Mouse (Mus musculus) layer of hippocampus, adult 9-11 months (tissue): ENCODE measurements at regions not wholly inside any gene's neighbourhood (a gene's known extent, or its start where the extent isn't known, plus 50 kb on each side); places are given as distances from the start of the nearest gene placed in this dataset.

ENCODE experiments used
- DNase-seq: peaks from one replicate; pipeline ENCODE4 v3.0.0; 2022

GRCm38 (mm10) chr1:104226493-104226892 lies 541.8 kb upstream of the Cdh20 start:
- no peak for DNase-seq

GRCm38 (mm10) chr1:104226901-104227300 lies 541.4 kb upstream of the Cdh20 start:
- DNase-seq = peak; percentile 88

- DNase-seq = peak; percentile 11
These were observed 526.7 kb upstream of the Cdh20 start for GRCm38 (mm10) chr1:104241605-104242004.

- no peak for DNase-seq
These were observed 502.6 kb upstream of the Cdh20 start for GRCm38 (mm10) chr1:104265775-104266174.

DNA sequence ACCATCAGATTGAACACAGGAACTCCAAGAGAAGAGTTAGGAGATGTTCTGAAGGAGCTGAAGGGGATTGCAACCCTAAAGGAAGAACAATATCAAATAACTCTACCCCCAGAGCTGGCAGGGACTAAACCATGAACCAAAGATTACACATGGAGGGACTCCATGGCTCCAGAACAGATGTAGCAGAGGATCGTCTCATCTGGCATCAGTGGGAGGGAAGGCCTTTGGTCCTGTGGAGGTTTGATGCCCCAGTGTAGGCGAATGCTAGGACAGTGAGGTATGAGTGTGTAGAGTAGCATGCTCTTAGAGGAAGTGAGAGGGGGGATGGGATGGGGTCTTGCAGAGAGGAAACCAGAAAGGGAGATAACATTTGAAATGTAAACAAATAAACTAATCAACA lies 460.4 kb upstream of the Cdh20 start:
- no peak for DNase-seq

- peak; percentile 12 for DNase-seq
These were observed 456.7 kb upstream of the Cdh20 start for GRCm38 (mm10) chr1:104311617-104312016.

DNA sequence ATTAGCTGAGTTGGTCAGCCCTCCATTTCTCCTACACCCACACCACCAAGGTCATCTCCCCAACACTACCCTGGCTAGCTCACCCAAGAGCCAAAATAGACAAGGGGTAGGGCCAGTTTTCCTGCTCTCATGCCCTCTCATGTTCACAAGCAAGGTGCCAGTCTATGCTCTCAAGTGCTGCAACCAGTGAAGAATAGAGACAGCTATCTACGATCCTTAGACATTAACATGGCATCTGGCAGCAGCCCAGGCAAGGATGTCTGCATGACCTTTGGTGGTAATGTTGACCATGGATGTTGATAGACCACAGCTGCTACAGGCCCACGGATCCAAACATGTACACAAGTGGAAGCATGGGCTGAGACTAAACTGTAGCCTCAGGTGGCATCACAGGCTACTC lies 453.3 kb upstream of the Cdh20 start:
- no peak for DNase-seq

GRCm38 (mm10) chr1:104318020-104318419 lies 450.3 kb upstream of the Cdh20 start:
- no peak for DNase-seq

DNA sequence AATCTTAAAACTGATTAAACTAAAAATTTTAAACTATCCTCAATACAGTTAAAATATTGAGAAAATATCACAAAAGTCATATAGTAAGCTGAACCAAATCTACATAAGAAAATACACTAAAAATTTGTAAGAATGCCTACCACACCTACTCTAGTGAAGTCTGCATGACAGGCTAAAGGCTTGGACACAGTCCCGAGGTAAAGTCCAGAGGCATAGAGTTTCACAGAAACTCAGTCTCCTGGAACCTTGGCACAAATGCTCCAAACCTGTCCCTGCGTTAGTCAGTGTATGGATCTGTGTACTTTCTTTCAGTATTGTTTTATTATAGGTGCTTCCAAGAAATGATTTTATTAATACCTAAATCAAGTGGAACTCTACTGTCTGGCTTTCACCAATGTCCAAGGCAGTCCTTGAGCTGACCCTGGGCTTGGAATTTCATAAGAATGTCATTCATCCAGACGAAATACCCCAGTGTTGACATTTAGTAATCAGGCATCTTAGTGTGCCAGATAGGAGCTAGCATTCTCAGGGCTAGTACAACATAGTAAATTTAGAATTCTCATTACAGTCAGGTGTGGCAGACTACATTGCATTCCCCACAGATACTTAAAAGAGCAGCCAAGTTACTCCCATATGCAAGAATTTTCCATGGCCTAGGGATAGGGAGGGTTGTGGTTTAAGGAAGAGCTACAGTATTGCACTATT lies 435.5 kb upstream of the Cdh20 start:
- no peak for DNase-seq

DNA sequence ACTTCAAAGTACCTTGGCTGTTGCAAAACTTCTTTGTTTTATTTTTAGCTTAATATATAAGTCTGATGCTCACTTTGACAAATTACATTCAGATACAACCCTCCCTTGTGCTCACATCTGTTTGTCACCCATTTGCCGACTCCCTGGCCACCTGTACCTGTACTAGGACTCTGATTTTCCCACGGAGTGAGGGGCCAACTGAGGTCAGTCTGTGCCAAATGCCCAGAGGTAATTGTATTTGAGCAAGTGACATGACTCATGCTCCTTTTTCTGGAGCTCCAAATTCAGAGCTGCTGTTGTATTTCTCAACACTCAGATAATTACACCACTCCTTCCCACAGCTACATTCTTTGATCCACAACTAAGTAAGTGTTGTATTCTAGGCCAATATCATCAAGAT lies 434.8 kb upstream of the Cdh20 start:
- DNase-seq = no peak
